Mouse (Mus musculus) hindbrain, postnatal 0 days (tissue): ENCODE data around the gene Prkag2. TPM values are rescaled to one million over a fixed set of nuclear protein-coding genes. Genes with fewer than 3 reads are reported as not detected.

Source experiments
- ATAC-seq: fragments of 200-750 bp; cut with Nextera tagmentation; 2 replicates; pipeline ENCODE4 v1.8.0; 2017; ENCODE audit warnings: mild to moderate bottlenecking, moderate TSS enrichment, moderate library complexity
- DNase-seq: peaks from one replicate; pipeline ENCODE4 v3.0.0-alpha.2; 2015; ENCODE audit warnings: low spot score
- H3K27ac ChIP-seq: fragments of 300-500 bp; sonication (generic); 2 replicates; pipeline ENCODE4 v1.5.1; 2014; ENCODE audit warnings: mild to moderate bottlenecking
- H3K27me3 ChIP-seq: fragments of 300-500 bp; sonication (generic); 2 replicates; pipeline ENCODE4 v1.6.1; 2014; ENCODE audit warnings: low read length, mixed read lengths; ENCODE audit not compliant: insufficient read depth
- H3K36me3 ChIP-seq: fragments of 300-500 bp; sonication (generic); 2 replicates; pipeline ENCODE4 v1.6.1; 2014; ENCODE audit warnings: low read length, mixed read lengths; ENCODE audit not compliant: insufficient read depth
- H3K4me1 ChIP-seq: fragments of 300-500 bp; sonication (generic); 2 replicates; pipeline ENCODE4 v1.6.1; 2014; ENCODE audit warnings: antibody characterized with exemption, low read length, mixed read lengths; ENCODE audit not compliant: insufficient read depth
- H3K4me2 ChIP-seq: fragments of 300-500 bp; sonication (generic); 2 replicates; pipeline ENCODE4 v1.6.1; 2014; ENCODE audit warnings: low read depth, mild to moderate bottlenecking, low read length, moderate library complexity, mixed read lengths
- H3K4me3 ChIP-seq: fragments of 300-500 bp; sonication (generic); 2 replicates; pipeline ENCODE4 v1.5.1; 2014; ENCODE audit warnings: low read length
- H3K9ac ChIP-seq: fragments of 300-500 bp; sonication (generic); replicated peaks from 2 replicates; pipeline ENCODE4 v1.6.1; 2014; ENCODE audit warnings: mild to moderate bottlenecking, low read length, moderate library complexity, mixed read lengths
- H3K9me3 ChIP-seq: fragments of 300-500 bp; sonication (generic); 2 replicates; pipeline ENCODE4 v1.6.1; 2016; ENCODE audit warnings: low read length, mixed read lengths
- CTCF ChIP-seq: IDR thresholded peaks from 2 replicates; pipeline ENCODE4 v1.5.1; 2016; ENCODE audit warnings: antibody characterized with exemption, control low read depth, low read depth
- WGBS: fragments of 180-500 bp; shearing (Covaris S2); extraction: QIAGEN DNeasy Blood & Tissue Kit; methylation state at CpG from one replicate; pipeline ENCODE4 v1.1.7; 2014; 5-methylcytosine and 5-hydroxymethylcytosine counted together
- polyA plus RNA-seq: library from polyadenylated mRNA; unstranded; fragments of >200 nt; fragmentation: Nextera tagmentation; extraction: Ambion mirVana; gene quantifications from 2 replicates; pipeline ENCODE4 v1.2.1, GENCODE M21; 2015
- total RNA-seq: library from RNA; depleted of rRNA; stranded (reverse); fragments of >200 nt; gene quantifications from 2 replicates; pipeline ENCODE4 v1.2.3, GENCODE M21; 2014

Prkag2 gene
- total and polyA plus RNA-seq, 2 experiments from 2014 or later: 38.3 to 86.4 TPM

DNA sequence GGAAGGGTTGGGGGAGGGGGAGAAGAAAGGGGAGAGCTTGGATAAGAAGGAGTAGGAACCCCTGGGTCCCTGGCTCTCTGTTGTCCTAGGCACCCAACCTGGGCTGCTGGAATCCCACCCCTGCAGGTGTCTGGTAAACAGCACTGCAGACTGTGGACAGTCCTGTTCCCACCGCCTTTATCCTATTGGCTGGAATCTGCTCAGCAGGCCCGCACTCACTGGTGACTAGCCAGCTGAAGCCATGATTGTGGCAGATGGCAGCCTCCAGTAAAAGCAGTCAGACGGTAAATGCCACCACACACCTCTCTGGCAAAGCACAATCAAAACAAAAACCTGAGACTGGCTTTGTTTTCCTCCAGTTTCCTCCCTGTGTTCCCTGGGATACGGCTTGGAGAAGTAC lies 45.2 kb downstream of the Prkag2 start:
- ATAC-seq: peak; percentile 52
- peak overlapping the region; percentile 65; the same call in 1 of the 2 replicates for H3K27ac ChIP-seq

DNA sequence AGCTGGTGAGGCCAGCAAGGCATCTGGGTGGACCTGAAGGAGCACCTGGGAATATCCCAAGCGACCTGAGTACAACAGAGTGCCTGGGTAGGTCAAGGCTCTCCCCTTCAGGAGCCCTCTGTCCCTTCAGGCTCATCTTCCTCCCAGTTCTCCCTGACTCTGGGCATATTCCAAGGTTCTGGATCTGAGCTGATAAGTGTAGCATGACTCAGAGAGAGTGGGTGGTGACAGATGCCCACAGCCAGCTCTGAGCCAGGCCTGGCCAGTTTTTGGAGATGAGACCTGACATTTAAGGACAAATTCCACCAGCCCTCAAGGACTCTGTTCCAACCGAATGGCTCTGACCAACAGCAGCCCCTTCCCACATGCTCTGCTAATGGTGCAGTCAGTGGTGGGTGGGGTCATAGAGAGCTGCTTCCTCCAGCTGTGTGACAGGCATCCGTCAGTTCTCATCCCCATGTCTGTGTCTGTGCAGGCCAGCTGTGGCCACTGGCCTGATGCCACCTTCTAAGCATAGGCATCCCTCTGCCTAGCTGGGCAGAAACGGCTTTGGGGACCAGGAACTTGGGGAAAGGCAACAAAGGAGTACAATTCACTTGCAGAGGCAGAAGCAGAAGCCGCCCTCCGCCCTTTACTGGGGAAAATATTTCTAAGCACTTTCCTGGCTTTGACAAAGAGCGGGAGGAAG lies 46.3 kb downstream of the Prkag2 start:
- Histone ChIP-seq H3K27me3 (no peaks in the 10 kb centered on the region), H3K27ac (no peak overlapping the region), H3K4me1 (peaks cover 24% of the 10 kb centered on the region), H3K36me3 (no peaks in the 10 kb centered on the region), H3K4me3 (no peak overlapping the region), H3K9ac (no peak overlapping the region), H3K9me3 (no peaks in the 10 kb centered on the region), H3K4me2 (no peak overlapping the region)
- no peak for DNase-seq
- no peak for ATAC-seq
- WGBS: 72% methylated on average over 7 of the region's 7 CpGs
- no peak for TF ChIP-seq CTCF

More for the DNA sequence above, 45.2 kb downstream of the Prkag2 start:
- Histone ChIP-seq H3K4me2 (no peak overlapping the region), H3K27me3 (no peaks in the 10 kb centered on the region), H3K4me1 (peaks cover 36% of the 10 kb centered on the region), H3K9me3 (no peaks in the 10 kb centered on the region), H3K36me3 (no peaks in the 10 kb centered on the region), H3K9ac (no peak overlapping the region), H3K4me3 (no peak overlapping the region)
- no peak for TF ChIP-seq CTCF
- WGBS: 26% methylated on average over 4 of the region's 4 CpGs
- DNase-seq: peak; percentile 63

DNA sequence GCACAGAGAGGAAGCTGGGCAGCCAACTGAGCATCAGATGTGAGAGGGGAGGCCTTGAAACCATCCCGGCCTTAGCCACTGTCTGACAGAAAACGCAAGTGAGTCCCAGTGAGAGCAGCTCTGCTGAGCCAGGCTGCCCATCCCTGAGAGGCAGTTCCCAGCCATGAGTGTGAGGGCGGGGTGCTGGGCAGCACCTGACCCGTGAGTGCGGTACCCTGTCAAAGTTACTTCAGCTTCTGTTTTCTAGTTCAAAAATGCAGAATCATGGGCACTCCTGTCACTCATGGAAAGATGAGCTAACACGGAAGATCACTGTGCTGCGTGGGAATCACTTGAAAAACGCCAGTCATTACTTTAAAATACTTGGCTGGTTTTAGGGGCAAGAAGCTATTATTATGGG lies 49.6 kb downstream of the Prkag2 start:
- peaks cover 15% of the 10 kb centered on the region for H3K4me1 ChIP-seq
- DNase-seq: no peak
- ATAC-seq: no peak
- WGBS: 69% methylated on average over 8 of the region's 8 CpGs
- no peak overlapping the region for H3K4me3 ChIP-seq
- TF ChIP-seq CTCF: no peak
- H3K27ac ChIP-seq: no peak overlapping the region
- no peaks in the 10 kb centered on the region for H3K27me3 ChIP-seq
- H3K36me3 ChIP-seq: no peaks in the 10 kb centered on the region
- H3K9ac ChIP-seq: no peak overlapping the region
- H3K4me2 ChIP-seq: no peak overlapping the region
- H3K9me3 ChIP-seq: no peaks in the 10 kb centered on the region

DNA sequence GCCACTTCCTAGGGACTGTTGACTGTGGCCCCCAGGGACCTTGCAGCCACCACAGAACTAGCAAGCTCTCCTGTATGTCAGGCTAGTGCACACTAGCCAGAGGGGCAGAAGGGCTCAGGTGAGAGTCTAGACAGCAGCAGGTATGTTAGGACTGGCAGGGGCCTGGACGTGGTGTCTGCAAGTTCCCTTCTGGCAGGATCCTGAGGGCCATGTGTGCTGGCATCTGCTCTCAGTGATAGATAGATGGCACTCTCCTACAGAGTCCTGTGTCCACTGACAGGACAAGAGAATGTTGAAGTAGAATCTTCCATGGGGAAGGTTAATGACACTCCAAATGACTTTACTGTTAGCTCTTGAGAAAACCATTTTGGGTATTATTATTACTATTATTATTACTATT lies 52.8 kb downstream of the Prkag2 start:
- no peak overlapping the region for H3K9ac ChIP-seq
- TF ChIP-seq CTCF: no peak
- H3K27me3 ChIP-seq: no peaks in the 10 kb centered on the region
- H3K27ac ChIP-seq: no peak overlapping the region
- H3K4me3 ChIP-seq: no peak overlapping the region
- ATAC-seq (no peak), DNase-seq (no peak)
- WGBS: 71% methylated on average over 1 of the region's 1 CpGs
- no peaks in the 10 kb centered on the region for H3K4me1 ChIP-seq
- no peaks in the 10 kb centered on the region for H3K36me3 ChIP-seq
- H3K4me2 ChIP-seq: no peak overlapping the region
- no peaks in the 10 kb centered on the region for H3K9me3 ChIP-seq

DNA sequence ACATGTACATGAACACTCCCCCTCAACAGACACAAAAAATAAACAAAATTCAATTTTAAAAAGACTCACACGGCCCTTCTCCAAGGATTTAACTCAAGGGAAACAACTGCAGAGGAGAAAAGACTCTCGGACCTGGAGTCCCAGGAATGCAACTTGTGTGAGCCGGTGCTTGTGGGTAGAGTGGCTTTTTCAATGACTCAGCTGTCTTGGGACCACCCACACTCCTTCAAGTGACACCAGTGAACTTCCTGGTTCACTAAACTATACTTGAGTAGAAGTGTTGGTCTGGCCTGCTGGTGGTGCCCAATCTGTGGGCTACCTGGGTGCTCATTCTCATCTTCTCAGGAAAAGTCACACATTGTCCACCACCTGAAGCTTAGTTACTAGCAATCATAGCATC lies 53.7 kb downstream of the Prkag2 start:
- no peaks in the 10 kb centered on the region for H3K27me3 ChIP-seq
- TF ChIP-seq CTCF: no peak
- no peak overlapping the region for H3K27ac ChIP-seq
- no peak overlapping the region for H3K9ac ChIP-seq
- H3K9me3 ChIP-seq: no peaks in the 10 kb centered on the region
- no peaks in the 10 kb centered on the region for H3K4me1 ChIP-seq
- no peak for ATAC-seq
- H3K36me3 ChIP-seq: no peaks in the 10 kb centered on the region
- 84% methylated on average over 3 of the region's 3 CpGs for WGBS
- no peak for DNase-seq
- H3K4me2 ChIP-seq: no peak overlapping the region
- H3K4me3 ChIP-seq: no peak overlapping the region

DNA sequence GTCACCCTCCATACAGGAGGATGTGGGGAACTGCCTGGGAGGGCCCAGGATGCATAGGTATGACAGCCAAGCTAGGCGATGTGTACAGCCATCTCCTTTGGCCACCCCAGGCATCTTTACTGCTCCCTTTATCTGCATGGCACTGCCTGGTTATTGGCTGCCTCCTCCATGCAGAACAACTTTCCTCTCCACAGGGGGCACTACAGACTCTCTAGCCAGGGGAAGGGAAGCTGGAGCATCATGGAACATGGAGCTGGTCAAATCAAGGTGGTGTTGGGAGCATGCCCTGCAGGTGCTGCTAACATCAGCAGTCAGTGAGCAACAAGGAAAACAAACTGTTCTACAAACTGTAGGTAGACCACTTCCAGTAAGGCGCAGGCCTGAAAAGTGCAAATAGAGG lies 56.4 kb downstream of the Prkag2 start:
- 90% methylated on average over 2 of the region's 2 CpGs for WGBS
- no peak overlapping the region for H3K4me3 ChIP-seq
- H3K27ac ChIP-seq: no peak overlapping the region
- no peak overlapping the region for H3K9ac ChIP-seq
- no peaks in the 10 kb centered on the region for H3K4me1 ChIP-seq
- no peak for ATAC-seq
- no peak overlapping the region for H3K4me2 ChIP-seq
- no peaks in the 10 kb centered on the region for H3K36me3 ChIP-seq
- no peaks in the 10 kb centered on the region for H3K9me3 ChIP-seq
- peak; percentile 19; the same call in 1 of the 2 replicates for TF ChIP-seq CTCF
- no peaks in the 10 kb centered on the region for H3K27me3 ChIP-seq
- no peak for DNase-seq

DNA sequence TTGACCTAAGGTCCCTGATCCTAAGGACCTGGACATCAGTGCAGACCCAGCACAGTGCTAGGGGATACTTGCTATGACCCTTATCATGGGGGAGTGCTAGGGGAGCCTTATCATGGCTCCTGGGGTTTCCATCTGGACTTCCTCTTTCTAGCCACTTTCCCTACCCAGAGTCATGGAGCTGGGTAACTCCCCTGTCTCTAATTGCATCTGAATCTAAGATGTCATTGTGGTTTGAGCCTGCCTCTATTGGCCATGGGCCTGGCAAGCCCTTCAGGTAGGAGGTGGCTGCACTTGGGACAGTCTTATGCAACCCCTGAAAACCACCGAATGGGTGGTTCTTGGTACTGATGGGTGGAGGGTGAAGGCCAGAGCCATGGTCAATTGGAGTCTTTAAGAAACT lies 58.5 kb downstream of the Prkag2 start:
- Histone ChIP-seq H3K27ac (no peak overlapping the region), H3K4me2 (no peak overlapping the region), H3K36me3 (no peaks in the 10 kb centered on the region), H3K9ac (no peak overlapping the region), H3K9me3 (no peaks in the 10 kb centered on the region), H3K27me3 (no peaks in the 10 kb centered on the region), H3K4me1 (no peaks in the 10 kb centered on the region), H3K4me3 (no peak overlapping the region)
- WGBS: 97% methylated on average over 1 of the region's 1 CpGs
- DNase-seq (no peak), ATAC-seq (no peak)
- TF ChIP-seq CTCF: no peak
